Mouse (Mus musculus) E14TG2a.4 (cell line): ENCODE results near the gene Fgfr1op2.
A peak's percentile ranks its signal among the peaks of the same experiment; 100 is the strongest.

Experiments used
- H3K27me3 ChIP-seq: 2 replicates; pipeline ENCODE4 v1.6.1; 2014; ENCODE audit warnings: low read length, control low read depth; ENCODE audit not compliant: insufficient read depth
- H3K36me3 ChIP-seq: 2 replicates; pipeline ENCODE4 v1.6.1; 2014; ENCODE audit warnings: low read length, control low read depth; ENCODE audit not compliant: insufficient read depth
- H3K4me1 ChIP-seq: replicated peaks from 2 replicates; pipeline ENCODE4 v1.6.1; 2014; ENCODE audit warnings: low read depth, low read length, control low read depth
- H3K4me3 ChIP-seq: replicated peaks from 2 replicates; pipeline ENCODE4 v1.5.1; 2014; ENCODE audit warnings: mild to moderate bottlenecking, low read length
- H3K9me3 ChIP-seq: 2 replicates; pipeline ENCODE4 v1.6.1; 2014; ENCODE audit warnings: low read length, control low read depth
- CTCF ChIP-seq: conservative IDR thresholded peaks from 2 replicates; pipeline ENCODE4 v1.5.1; 2014; ENCODE audit warnings: low read length
- NANOG ChIP-seq: IDR thresholded peaks from 2 replicates; pipeline ENCODE4 v1.6.1; 2014; ENCODE audit warnings: borderline replicate concordance, low read length, mixed read lengths
- POU5F1 ChIP-seq: IDR thresholded peaks from 2 replicates; pipeline ENCODE4 v1.6.1; 2014; ENCODE audit warnings: low read length, borderline replicate concordance

Gene Fgfr1op2

DNA sequence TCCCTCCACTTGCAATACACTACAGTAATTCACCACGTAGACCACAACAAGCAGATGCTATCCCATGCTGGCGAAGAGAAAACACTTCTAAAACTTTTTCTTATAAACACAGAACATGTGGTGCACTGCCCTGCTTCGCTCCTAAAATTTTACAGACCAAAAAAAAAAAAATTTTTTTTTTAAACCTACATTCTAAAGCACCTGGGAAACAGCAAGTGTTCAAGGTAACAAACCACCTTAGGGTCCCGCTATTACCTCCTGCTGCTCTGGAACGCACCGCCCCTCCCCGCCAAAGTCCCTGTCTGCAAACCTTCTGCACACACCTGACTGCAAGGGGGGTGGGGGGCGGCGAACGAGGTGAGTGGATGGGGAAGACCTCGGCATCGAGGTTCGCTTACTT lies at the start of gene Fgfr1op2:
Gene Fgfr1op2 (plus strand): TSS at position 301 of the 400 bp plus-strand sequence.
- Histone ChIP-seq H3K4me1 (peaks cover 38% of the 10 kb centered on the region), H3K36me3 (peaks cover 28% of the 10 kb centered on the region), H3K4me3 (peak within 1 kb of the TSS; percentile 100), H3K27me3 (no peaks in the 10 kb centered on the region), H3K9me3 (no peaks in the 10 kb centered on the region)
- TF ChIP-seq NANOG (no peak), CTCF (no peak), POU5F1 (no peak)

DNA sequence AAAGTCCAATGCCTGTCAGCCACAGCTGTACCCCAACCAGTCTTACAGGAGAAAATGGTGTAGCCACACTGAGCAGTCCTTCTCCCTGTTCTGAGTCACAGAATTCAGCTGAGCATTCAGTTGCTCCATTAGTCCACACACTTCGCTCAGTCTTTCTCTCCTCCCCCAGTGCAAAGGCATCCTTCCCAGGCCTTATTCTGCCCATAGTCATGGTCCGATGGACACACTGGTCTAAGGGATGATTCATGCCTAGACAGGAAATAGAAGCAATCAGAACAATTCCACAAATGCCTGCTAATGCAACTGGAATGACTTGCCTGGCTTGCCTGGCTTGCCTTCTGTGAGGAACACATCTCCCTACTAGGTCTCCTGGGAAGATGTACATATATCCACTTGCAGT lies 49.5 kb upstream of the Fgfr1op2 start:
- TF ChIP-seq NANOG, result no peak
- no peak for TF ChIP-seq POU5F1
- TF ChIP-seq CTCF, result no peak
- Histone ChIP-seq H3K36me3 (no peaks in the 10 kb centered on the region), H3K27me3 (no peaks in the 10 kb centered on the region), H3K4me1 (no peaks in the 10 kb centered on the region), H3K9me3 (0 out of 2 replicates have a peak, but pooled peaks cover 2% of the 10 kb centered on the region), H3K4me3 (no peak overlapping the region)

DNA sequence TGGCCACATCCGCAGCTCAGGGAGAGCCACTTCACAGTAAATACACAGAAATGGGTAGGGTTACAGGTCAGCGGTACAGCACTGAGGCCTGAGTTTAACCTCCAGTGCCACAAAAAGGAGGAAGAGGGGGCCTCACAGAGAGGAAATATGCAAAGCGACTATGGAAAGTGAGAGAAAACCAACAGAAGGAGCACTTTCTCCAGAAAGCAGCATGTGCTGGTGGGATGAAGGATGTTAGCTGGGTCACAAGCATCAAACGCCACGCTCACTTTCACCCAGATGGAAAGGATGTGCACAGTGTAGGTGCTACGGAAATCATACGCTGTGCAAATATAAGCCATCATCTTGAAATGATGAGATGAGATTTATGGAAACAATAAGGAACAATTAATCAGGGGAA lies 46.6 kb upstream of the Fgfr1op2 start:
- no peaks in the 10 kb centered on the region for H3K27me3 ChIP-seq
- no peaks in the 10 kb centered on the region for H3K4me1 ChIP-seq
- TF ChIP-seq CTCF (no peak), NANOG (no peak), POU5F1 (no peak)
- no peaks in the 10 kb centered on the region for H3K9me3 ChIP-seq
- no peak overlapping the region for H3K4me3 ChIP-seq
- no peaks in the 10 kb centered on the region for H3K36me3 ChIP-seq

DNA sequence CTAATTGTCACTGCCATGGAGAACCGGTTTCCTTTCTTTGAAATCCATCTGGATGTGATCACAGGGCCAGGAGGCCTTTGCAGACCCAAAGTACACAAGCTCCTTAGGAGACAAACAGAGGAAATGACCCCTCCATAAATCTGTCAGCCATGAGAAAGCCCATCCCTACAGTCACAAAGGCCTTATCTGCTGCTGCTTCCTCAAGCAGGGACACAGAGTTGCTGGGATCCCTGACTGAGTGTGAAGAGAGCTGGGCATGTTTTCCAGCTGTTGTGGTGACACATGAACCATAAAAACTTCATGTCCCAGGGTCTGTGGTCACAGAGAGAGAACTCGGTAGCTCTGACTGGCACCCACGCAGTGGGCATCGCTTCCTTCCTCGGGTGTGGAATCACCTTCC lies 46.2 kb upstream of the Fgfr1op2 start:
- Histone ChIP-seq H3K9me3 (no peaks in the 10 kb centered on the region), H3K27me3 (no peaks in the 10 kb centered on the region), H3K4me3 (no peak overlapping the region), H3K4me1 (no peaks in the 10 kb centered on the region), H3K36me3 (no peaks in the 10 kb centered on the region)
- TF ChIP-seq CTCF (no peak), NANOG (no peak), POU5F1 (no peak)

DNA sequence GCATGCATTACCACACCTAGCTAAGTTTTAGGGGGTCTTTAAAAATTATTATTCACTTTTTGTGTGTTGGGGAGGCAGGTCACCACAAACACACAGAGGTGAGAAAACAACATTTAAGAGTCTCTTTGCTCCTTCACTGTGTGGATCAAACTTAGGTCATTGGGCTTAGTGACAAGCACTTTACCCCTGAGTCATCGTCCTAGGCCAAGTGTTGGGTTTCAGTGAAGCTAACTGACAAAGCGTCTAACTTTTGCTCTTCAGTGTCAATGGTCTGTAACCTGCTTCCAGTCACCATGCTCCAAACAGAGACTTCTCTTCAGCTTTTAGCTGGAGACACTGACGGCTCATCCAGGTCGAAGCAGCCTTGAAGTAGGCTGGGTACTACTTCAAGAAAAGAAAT lies 43.9 kb upstream of the Fgfr1op2 start:
- no peaks in the 10 kb centered on the region for H3K9me3 ChIP-seq
- TF ChIP-seq NANOG (no peak), POU5F1 (no peak), CTCF (no peak)
- no peaks in the 10 kb centered on the region for H3K4me1 ChIP-seq
- no peak overlapping the region for H3K4me3 ChIP-seq
- no peaks in the 10 kb centered on the region for H3K36me3 ChIP-seq
- no peaks in the 10 kb centered on the region; the same call in 1 of the 2 replicates for H3K27me3 ChIP-seq

DNA sequence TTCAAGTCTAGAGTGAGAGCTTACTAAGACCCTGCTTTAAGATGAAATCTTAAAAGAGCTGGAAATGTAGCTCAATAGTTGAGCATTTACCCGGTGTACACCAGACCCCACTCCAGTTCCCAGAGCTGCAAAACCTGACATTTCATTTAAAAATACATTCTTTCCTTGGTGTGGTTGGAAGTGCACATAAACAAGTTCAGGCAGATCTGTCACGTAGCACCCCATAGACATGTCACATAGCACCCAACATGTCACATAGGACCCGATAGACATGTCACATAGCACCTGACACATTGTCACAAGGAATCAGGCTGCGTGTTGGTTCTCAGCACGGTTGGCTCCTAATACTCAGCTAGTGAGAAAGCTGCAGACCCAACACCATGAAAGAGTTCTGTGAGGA lies 41.5 kb upstream of the Fgfr1op2 start:
- no peaks in the 10 kb centered on the region for H3K4me1 ChIP-seq
- H3K36me3 ChIP-seq, result no peaks in the 10 kb centered on the region
- H3K9me3 ChIP-seq, result no peaks in the 10 kb centered on the region
- H3K27me3 ChIP-seq, result peaks cover 4% of the 10 kb centered on the region; the same call in 1 of the 2 replicates
- no peak for TF ChIP-seq NANOG
- no peak for TF ChIP-seq CTCF
- no peak for TF ChIP-seq POU5F1
- no peak overlapping the region for H3K4me3 ChIP-seq

DNA sequence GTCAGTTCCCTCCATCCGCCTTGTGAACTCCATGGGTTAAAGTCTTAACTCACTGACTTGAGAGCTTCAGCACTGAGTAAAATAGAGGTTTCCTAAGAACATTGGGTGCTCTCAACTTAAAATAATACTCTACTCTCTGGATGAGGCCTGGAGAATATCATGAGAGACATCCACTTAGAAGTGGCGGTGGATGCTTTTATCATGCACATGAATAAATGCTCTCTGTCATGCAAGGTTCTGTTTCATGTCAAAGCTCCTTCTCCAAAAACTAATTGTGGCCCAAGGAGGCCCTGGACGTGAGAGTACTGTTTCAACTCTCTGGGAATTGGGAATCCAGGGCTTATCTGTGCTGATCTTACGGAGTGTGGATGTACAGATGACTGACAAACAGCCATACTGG lies 39.9 kb upstream of the Fgfr1op2 start:
- Histone ChIP-seq H3K4me1 (no peaks in the 10 kb centered on the region), H3K36me3 (no peaks in the 10 kb centered on the region), H3K27me3 (peaks cover 4% of the 10 kb centered on the region; the same call in 1 of the 2 replicates), H3K4me3 (no peak overlapping the region), H3K9me3 (no peaks in the 10 kb centered on the region)
- no peak for TF ChIP-seq CTCF
- no peak for TF ChIP-seq POU5F1
- no peak for TF ChIP-seq NANOG

DNA sequence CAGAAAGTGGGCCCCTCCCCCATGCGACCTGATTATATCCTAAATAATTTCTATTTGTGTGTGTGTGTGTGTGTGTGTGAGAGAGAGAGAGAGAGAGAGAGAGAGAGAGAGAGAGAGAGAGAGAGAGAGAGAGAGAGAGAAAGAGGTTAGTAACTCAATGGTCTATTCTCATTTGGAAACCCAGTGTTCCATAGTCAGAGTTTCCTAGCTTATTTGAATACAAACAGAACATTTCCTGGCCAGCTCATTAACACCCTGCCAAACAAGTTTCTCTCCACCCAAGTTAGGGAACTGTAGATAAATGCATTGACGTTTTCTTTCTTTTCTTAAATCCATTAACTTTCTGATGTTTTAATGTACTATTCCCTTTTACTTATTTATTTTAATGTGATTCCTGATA lies 38.9 kb upstream of the Fgfr1op2 start:
- Histone ChIP-seq H3K4me1 (no peaks in the 10 kb centered on the region), H3K4me3 (no peak overlapping the region)
- TF ChIP-seq NANOG (no peak), POU5F1 (no peak), CTCF (no peak)

DNA sequence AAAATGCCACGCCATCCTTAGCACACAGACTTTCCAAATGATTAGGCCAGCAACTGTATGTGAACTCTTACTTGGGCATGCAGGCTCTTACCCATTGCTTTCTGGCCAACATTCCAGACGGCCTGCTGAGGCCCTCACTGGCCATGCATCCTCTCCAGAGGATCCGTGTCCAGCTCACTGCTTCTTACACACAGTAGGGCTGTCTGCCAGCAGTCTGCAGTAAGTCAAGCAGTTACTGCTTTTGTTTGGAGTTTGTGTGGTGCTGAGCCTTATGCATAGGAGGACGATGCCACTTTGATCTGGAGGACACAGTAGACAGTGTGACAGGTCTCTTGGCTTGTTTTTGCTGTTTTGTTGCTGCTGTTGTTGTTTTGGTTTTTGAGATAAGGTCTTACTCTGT lies 38.3 kb upstream of the Fgfr1op2 start:
- Histone ChIP-seq H3K4me3 (no peak overlapping the region), H3K9me3 (no peaks in the 10 kb centered on the region), H3K36me3 (no peaks in the 10 kb centered on the region), H3K4me1 (no peaks in the 10 kb centered on the region), H3K27me3 (peaks cover 4% of the 10 kb centered on the region; the same call in 1 of the 2 replicates)
- TF ChIP-seq POU5F1 (no peak), NANOG (no peak), CTCF (no peak)

More for the DNA sequence above, 38.9 kb upstream of the Fgfr1op2 start:
- Histone ChIP-seq H3K36me3 (no peaks in the 10 kb centered on the region), H3K9me3 (no peaks in the 10 kb centered on the region), H3K27me3 (peaks cover 4% of the 10 kb centered on the region; the same call in 1 of the 2 replicates)
